Mouse (Mus musculus) liver, embryonic 14.5 days (tissue): ENCODE results near the gene Exph5.

Experiments used
- CTCF ChIP-seq: IDR thresholded peaks from 2 replicates; pipeline ENCODE4 v1.5.1; 2016; ENCODE audit warnings: antibody characterized with exemption, low read depth, control low read depth
- EP300 ChIP-seq: IDR thresholded peaks from 2 replicates; pipeline ENCODE4 v1.6.1; 2016; ENCODE audit warnings: antibody characterized with exemption, low read depth

DNA sequence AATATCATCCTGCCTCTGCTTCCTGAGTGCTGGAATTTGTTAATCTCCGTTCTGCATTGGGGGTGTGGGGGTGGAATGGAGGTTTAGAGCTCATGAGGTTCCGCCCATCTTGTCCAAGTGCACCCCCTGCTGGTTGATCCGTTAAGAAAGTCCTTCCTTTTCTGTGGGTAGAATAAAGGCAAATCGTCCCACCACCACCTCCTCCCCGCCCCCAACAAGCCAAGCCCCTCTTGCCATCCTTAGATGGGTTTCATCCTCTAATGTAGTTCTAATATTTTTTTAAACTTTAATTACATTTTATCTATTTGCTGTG is 96.9 kb downstream of the Exph5 start:
- TF ChIP-seq CTCF (peak; percentile 77), EP300 (no peak)
